Mouse (Mus musculus) ES-E14 (cell line): ENCODE results near the gene Ehd2. TPM values are rescaled to one million over a fixed set of nuclear protein-coding genes. Genes with fewer than 3 reads are reported as not detected.

Source experiments
- DNase-seq: peaks from one replicate; pipeline ENCODE4 v3.0.0-alpha.2; 2013; ENCODE audit warnings: low read depth, low spot score
- H3K27ac ChIP-seq: 2 replicates; pipeline ENCODE4 v1.5.1; 2012; ENCODE audit warnings: low read depth, mild to moderate bottlenecking, low read length, moderate library complexity, mixed read lengths; ENCODE audit not compliant: poor library complexity, insufficient read depth, severe bottlenecking
- H3K36me3 ChIP-seq: 2 replicates; pipeline ENCODE4 v1.6.1; 2012; ENCODE audit warnings: mild to moderate bottlenecking, low read length, moderate library complexity, mixed read lengths; ENCODE audit not compliant: control insufficient read depth, poor library complexity, insufficient read depth, severe bottlenecking
- H3K4me1 ChIP-seq, 2 experiments: fragments of 150-350 bp in 1 of 2; sonication (generic) in 1 of 2; 2 replicates each; pipeline ENCODE4 v1.6.1; 2012; ENCODE audit warnings: low read length in 2 of 2, mild to moderate bottlenecking in 1 of 2, mixed read lengths in 1 of 2; ENCODE audit not compliant: control insufficient read depth in 2 of 2, insufficient read depth in 2 of 2, poor library complexity in 1 of 2
- H3K4me3 ChIP-seq, 2 experiments: fragments of 150-350 bp in 1 of 2; sonication (generic) in 1 of 2; 2 replicates each; pipeline ENCODE4 v1.5.1; 2012; ENCODE audit warnings: low read length in 2 of 2, low read depth in 1 of 2, mild to moderate bottlenecking in 1 of 2, mixed read lengths in 1 of 2; ENCODE audit not compliant: insufficient read depth in 1 of 2, poor library complexity in 1 of 2, severe bottlenecking in 1 of 2
- H3K9ac ChIP-seq: 2 replicates; pipeline ENCODE4 v1.6.1; 2012; ENCODE audit warnings: low read depth, mild to moderate bottlenecking, low read length, mixed read lengths; ENCODE audit not compliant: poor library complexity, insufficient read depth, severe bottlenecking
- H3K9me3 ChIP-seq: fragments of 150-350 bp; sonication (generic); 2 replicates; pipeline ENCODE4 v1.6.1; 2012; ENCODE audit warnings: low read depth, mild to moderate bottlenecking, low read length; ENCODE audit not compliant: control insufficient read depth, insufficient read depth
- CHD2 ChIP-seq: IDR thresholded peaks from 2 replicates; pipeline ENCODE4 v1.6.1; 2014; ENCODE audit warnings: mild to moderate bottlenecking, low read depth, low read length, inconsistent platforms
- HCFC1 ChIP-seq: IDR thresholded peaks from 2 replicates; pipeline ENCODE4 v1.6.1; 2012; ENCODE audit warnings: low read length, inconsistent platforms, borderline replicate concordance; ENCODE audit not compliant: insufficient read depth
- MAFK ChIP-seq: IDR thresholded peaks from 2 replicates; pipeline ENCODE4 v1.6.1; 2014; ENCODE audit warnings: mild to moderate bottlenecking, low read depth, low read length, inconsistent platforms; ENCODE audit not compliant: insufficient read depth
- ZC3H11A ChIP-seq: IDR thresholded peaks from 2 replicates; pipeline ENCODE4 v1.6.1; 2012; ENCODE audit warnings: low read depth, mild to moderate bottlenecking, inconsistent platforms, low read length, borderline replicate concordance
- ZNF384 ChIP-seq: IDR thresholded peaks from 2 replicates; pipeline ENCODE4 v1.6.1; 2012; ENCODE audit warnings: low read depth, low read length, inconsistent platforms
- in situ Hi-C, 2 experiments: fragments of 600-800 bp; cut with MboI; formaldehyde crosslinking; loops; one replicate each; pipeline ENCODE4 v1.15.1; 2025; ENCODE audit warnings: low sequenced_read_pairs in 2 of 2, inconsistent platforms in 1 of 2; ENCODE audit not compliant: unreplicated experiment in 2 of 2
- total RNA-seq: library from RNA; depleted of rRNA; stranded (reverse); fragments of 300-350 nt; gene quantifications from 2 replicates; pipeline ENCODE4 v1.2.3, GENCODE M21; 2012

Ehd2 gene
- total RNA-seq, 1 experiment = 6.8 TPM

GRCm38 (mm10) chr7:15961798-15962197, 5.6 kb downstream of the Ehd2 start:
- in situ Hi-C loops = loop anchor here in 1 of 2 experiments (25.0 kb wide), 2 partner anchors 176 to 301 kb away; partner anchors contain the start of genes C5ar1, Inafm1 and Slc8a2
- Histone ChIP-seq H3K9ac (no peak overlapping the region), H3K9me3 (no peaks in the 10 kb centered on the region), H3K36me3 (no peaks in the 10 kb centered on the region), H3K4me1 (peaks cover 0 to 18% of the 10 kb centered on the region in 2 experiments; a peak in 2 of 4 replicates), H3K27ac (no peak overlapping the region), H3K4me3 (no peak overlapping the region)
- TF ChIP-seq HCFC1 = no peak
- no peak for TF ChIP-seq MAFK
- TF ChIP-seq ZC3H11A = no peak
- TF ChIP-seq ZNF384 = no peak
- TF ChIP-seq CHD2 = no peak
- no peak for DNase-seq

GRCm38 (mm10) chr7:15961239-15961638, 6.1 kb downstream of the Ehd2 start:
- in situ Hi-C loops = loop anchor here in 1 of 2 experiments (25.0 kb wide), 2 partner anchors 176 to 301 kb away; partner anchors contain the start of genes C5ar1, Inafm1 and Slc8a2
- Histone ChIP-seq H3K27ac (no peak overlapping the region), H3K36me3 (no peaks in the 10 kb centered on the region), H3K4me1 (peaks cover 0 to 18% of the 10 kb centered on the region in 2 experiments; a peak in 2 of 4 replicates), H3K4me3 (no peak overlapping the region), H3K9ac (no peak overlapping the region), H3K9me3 (no peaks in the 10 kb centered on the region)
- TF ChIP-seq HCFC1 (no peak), MAFK (no peak), CHD2 (no peak), ZNF384 (no peak), ZC3H11A (no peak)
- DNase-seq = no peak

GRCm38 (mm10) chr7:15960691-15961090, 6.7 kb downstream of the Ehd2 start:
- Histone ChIP-seq H3K27ac (no peak overlapping the region), H3K4me3 (no peak overlapping the region), H3K9me3 (no peaks in the 10 kb centered on the region), H3K9ac (no peak overlapping the region), H3K4me1 (peaks cover 0 to 19% of the 10 kb centered on the region in 2 experiments; a peak in 2 of 4 replicates), H3K36me3 (no peaks in the 10 kb centered on the region)
- DNase-seq = no peak
- TF ChIP-seq MAFK (no peak), ZNF384 (no peak), ZC3H11A (no peak), HCFC1 (no peak), CHD2 (no peak)
- in situ Hi-C loops = loop anchor here in 1 of 2 experiments (25.0 kb wide), 2 partner anchors 177 to 302 kb away; partner anchors contain the start of genes C5ar1, Inafm1 and Slc8a2

- TF ChIP-seq CHD2 = no peak
- no peak for TF ChIP-seq ZC3H11A
- no peak for TF ChIP-seq MAFK
- TF ChIP-seq ZNF384 = no peak
- no peak for TF ChIP-seq HCFC1
- DNase-seq = no peak
- H3K36me3 ChIP-seq = no peaks in the 10 kb centered on the region
- no peaks in the 10 kb centered on the region for H3K9me3 ChIP-seq
- peaks cover 3 to 10% of the 10 kb centered on the region in 2 experiments; a peak in 2 of 4 replicates for H3K4me1 ChIP-seq
- no peak overlapping the region for H3K9ac ChIP-seq
- no peak overlapping the region for H3K27ac ChIP-seq
- in situ Hi-C loops = loop anchor here in 1 of 2 experiments (25.0 kb wide), 2 partner anchors 181 to 306 kb away; partner anchors contain the start of genes C5ar1, Inafm1 and Slc8a2
- no peak overlapping the region for H3K4me3 ChIP-seq
These were observed 11.2 kb downstream of the Ehd2 start for GRCm38 (mm10) chr7:15956143-15956542.
